Mouse (Mus musculus) erythroblast, embryonic 14.5 days (primary cell): Measurements from ENCODE around the gene Egln3.

ENCODE experiments used
- GATA1 ChIP-seq: IDR thresholded peaks from 2 replicates; pipeline ENCODE4 v1.6.1; 2012; ENCODE audit warnings: low read length, inconsistent platforms, mixed read lengths
- TAL1 ChIP-seq: IDR thresholded peaks from 3 replicates; pipeline ENCODE4 v1.6.1; 2012; ENCODE audit warnings: low read length, inconsistent platforms, mixed read lengths

DNA sequence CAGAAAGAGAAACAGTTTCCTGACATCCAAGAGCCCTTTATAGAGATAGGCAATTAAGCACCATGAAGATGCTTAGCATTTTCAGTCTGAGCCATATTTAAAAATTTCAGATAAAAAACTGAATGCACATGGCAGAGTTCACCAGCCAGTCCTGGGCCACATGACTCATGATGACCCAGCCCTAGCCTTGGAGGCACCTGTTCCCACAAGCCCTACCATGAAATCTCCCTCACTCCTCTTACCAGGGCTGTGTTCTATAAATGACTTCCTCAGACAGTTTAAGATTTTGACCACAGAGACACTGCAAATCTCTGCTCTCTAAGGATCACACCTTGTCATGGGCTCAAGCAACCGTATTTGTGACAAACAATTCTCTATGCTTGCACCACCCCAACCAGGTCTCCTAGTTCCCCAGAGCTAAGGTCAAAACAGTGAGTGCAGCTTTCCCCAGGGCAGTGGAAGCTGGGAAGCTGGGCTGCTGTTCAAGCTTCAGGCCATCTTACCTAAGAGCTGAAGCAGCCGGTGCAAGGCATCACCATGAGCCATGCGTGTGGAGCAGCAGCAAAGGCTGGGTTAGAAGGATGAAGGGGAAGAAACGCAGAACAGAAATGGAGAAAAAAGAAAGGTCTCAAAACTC, 5.3 kb downstream of the Egln3 start:
- TF ChIP-seq GATA1, result no peak
- TF ChIP-seq TAL1, result no peak
